11 mouse cellular contexts compared by ENCODE assay signal in the genomic region with DNA sequence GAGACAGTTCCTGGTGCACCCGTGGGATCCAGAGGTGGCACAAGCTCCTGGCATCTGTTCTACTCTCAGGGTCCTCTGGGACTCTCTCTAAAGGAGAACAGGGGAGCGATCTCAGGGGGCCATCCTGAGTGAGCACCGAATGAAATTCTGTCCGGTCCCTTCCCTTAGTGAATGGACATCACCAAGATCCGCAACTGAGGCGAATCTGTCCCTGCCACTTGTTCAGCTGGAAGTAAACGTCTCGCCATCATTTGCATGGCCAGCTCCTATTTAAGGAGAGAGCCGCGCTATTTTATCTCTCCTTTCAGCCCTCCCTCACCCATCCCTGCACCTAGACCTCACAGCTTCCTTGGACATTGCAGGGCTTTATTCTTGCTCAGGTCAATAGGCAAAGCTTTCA. TPM values are rescaled to one million over a fixed set of nuclear protein-coding genes. Genes with fewer than 3 reads are reported as not detected.
DNase-seq lines count a peak whose midpoint lies in the region; ATAC-seq lines count a peak whose summit lies in the region.
"Had no signal": no experiment of that assay in that cellular context is flagged by ENCODE, and none has a peak within 500 bp of the region (broad histone marks: within the 10 kb centered on the region; RNA-seq: fewer than 3 reads in every experiment).

No protein-coding gene starts in this region.

- H3K4me1 ChIP-seq in heart, embryonic 14.5 days (ENCODE audit: control insufficient read depth in 2 of 2, insufficient read depth in 2 of 2, low read length in 2 of 2): peaks cover 7 to 16% of the 10 kb centered on the region in 2 experiments; a peak in 3 of 4 replicates
- peaks cover 28% of the 10 kb centered on the region for H3K4me1 ChIP-seq in forebrain, embryonic 12.5 days
- H3K4me1 ChIP-seq in liver, embryonic 13.5 days (replicated peaks): no peaks in the 10 kb centered on the region; the same call in 1 of the 2 replicates

- peaks cover 92% of the 10 kb centered on the region for H3K27me3 ChIP-seq in heart, embryonic 14.5 days (ENCODE audit: control insufficient read depth, insufficient read depth, low read length)
- H3K27me3 ChIP-seq in forebrain, embryonic 12.5 days: peaks cover 68% of the 10 kb centered on the region
- H3K27me3 ChIP-seq in liver, embryonic 13.5 days: peaks cover 70% of the 10 kb centered on the region

- WGBS in heart, embryonic 14.5 days: 8% methylated on average over 10 of the region's 10 CpGs
- 8% methylated on average over 10 of the region's 10 CpGs for WGBS in forebrain, embryonic 12.5 days
- WGBS in liver, embryonic 13.5 days (ENCODE audit: insufficient replicate concordance): 20% methylated on average over 10 of the region's 10 CpGs

- no peaks in the 10 kb centered on the region for H3K36me3 ChIP-seq in heart, embryonic 14.5 days (ENCODE audit: control insufficient read depth, insufficient read depth, low read length)
- no peaks in the 10 kb centered on the region for H3K36me3 ChIP-seq in forebrain, embryonic 12.5 days (replicated peaks)
- no peaks in the 10 kb centered on the region for H3K36me3 ChIP-seq in liver, embryonic 13.5 days
- H3K36me3 ChIP-seq: G1E; liver, embryonic 15.5 days had no signal

- H3K9ac ChIP-seq in heart, embryonic 14.5 days (ENCODE audit: low read length): peak overlapping the region; percentile 56; the same call in 1 of the 2 replicates
- H3K9ac ChIP-seq in forebrain, embryonic 12.5 days: peak overlapping the region; percentile 56
- H3K9ac ChIP-seq in liver, embryonic 13.5 days: no peak overlapping the region
- H3K9ac ChIP-seq: liver, embryonic 15.5 days had no signal

- peak overlapping the region in 1 of 2 experiments; percentile 51; a peak in 2 of 4 replicates for H3K4me3 ChIP-seq in heart, embryonic 14.5 days (ENCODE audit: control insufficient read depth in 1 of 2, insufficient read depth in 1 of 2, low read depth in 1 of 2, low read length in 2 of 2)
- peak overlapping the region; percentile 54 for H3K4me3 ChIP-seq in forebrain, embryonic 12.5 days (replicated peaks)
- H3K4me3 ChIP-seq in liver, embryonic 13.5 days (replicated peaks): no peak overlapping the region

- DNase-seq in heart, adult 8-10 months (ENCODE audit: low spot score): no peak
- DNase-seq in brain, adult 2 months (ENCODE audit: low read depth, low spot score): peak; percentile 65
- no peak for DNase-seq in liver, embryonic 13.5 days
- no peak for DNase-seq in urinary bladder, adult 2 months (ENCODE audit: low spot score)
- DNase-seq in gastrocnemius, postnatal 10 days: no peak
- no peak for DNase-seq in adrenal gland, postnatal 14 days
- DNase-seq: spleen, adult 18-20 months had no signal

- H3K27ac ChIP-seq in heart, embryonic 14.5 days (replicated peaks in 1 of 2; ENCODE audit: control insufficient read depth in 1 of 2, insufficient read depth in 1 of 2, low read depth in 2 of 2, low read length in 2 of 2): no peak overlapping the region
- H3K27ac ChIP-seq in forebrain, embryonic 12.5 days: no peak overlapping the region
- no peak overlapping the region for H3K27ac ChIP-seq in liver, embryonic 13.5 days
- H3K27ac ChIP-seq: liver, embryonic 15.5 days had no signal

- ATAC-seq in heart, embryonic 14.5 days (ENCODE audit: insufficient number of reproducible peaks, insufficient read depth, low FRiP score, low read depth): no peak
- ATAC-seq in forebrain, embryonic 12.5 days (ENCODE audit: low FRiP score): no peak
- no peak for ATAC-seq in liver, embryonic 13.5 days (ENCODE audit: low read depth)

- peak overlapping the region; percentile 81 for H3K4me2 ChIP-seq in heart, embryonic 14.5 days (ENCODE audit: low read length)
- peak overlapping the region; percentile 76 for H3K4me2 ChIP-seq in forebrain, embryonic 12.5 days
- H3K4me2 ChIP-seq in liver, embryonic 13.5 days: peak overlapping the region; percentile 62; the same call in 1 of the 2 replicates

- H3K9me3 ChIP-seq in heart, embryonic 14.5 days (ENCODE audit: control insufficient read depth, low read length): no peaks in the 10 kb centered on the region
- no peaks in the 10 kb centered on the region for H3K9me3 ChIP-seq in forebrain, embryonic 12.5 days
- no peaks in the 10 kb centered on the region for H3K9me3 ChIP-seq in liver, embryonic 13.5 days (replicated peaks)
- H3K9me3 ChIP-seq: liver, embryonic 15.5 days had no signal

RNA-seq across cellular contexts. Expression of gene Adcy1, which starts 0.7 kb away (rescaled TPM):
- polyA plus RNA-seq in heart, embryonic 14.5 days (2014; fragmentation: Nextera tagmentation; extraction: Ambion mirVana): 1.0 and 1.2 TPM in 2 replicates
- 1 to 10 TPM; 1.4 to 3.2 (median 2.0) TPM for total RNA-seq in heart, adult 8-10 months (2022)
- polyA plus RNA-seq in forebrain, embryonic 12.5 days (2016; fragmentation: Nextera tagmentation; extraction: Ambion mirVana): 1.1 and 1.3 TPM in 2 replicates
- 0.21 and 0.24 TPM in 2 replicates for polyA plus RNA-seq in liver, embryonic 13.5 days (2015; fragmentation: Nextera tagmentation; extraction: Ambion mirVana)
- polyA plus RNA-seq in urinary bladder, adult 2 months (2012; rRNA removed): 2.0 and 2.9 TPM in 2 replicates
- 1 to 10 TPM; 4.4 to 4.7 TPM for total RNA-seq in gastrocnemius, postnatal 10 days (2021)
- 2.9 and 3.7 TPM in 2 replicates for total RNA-seq in adrenal gland, postnatal 14 days (2021)
- polyA plus RNA-seq: G1E had no signal
